ENCODE assay signal across 20 mouse cellular contexts in genomic region chr17:3092682-3093081, GRCm38 (mm10). TPM values are rescaled to one million over a fixed set of nuclear protein-coding genes. Genes with fewer than 3 reads are reported as not detected.
A peak's percentile ranks its signal among the peaks of the same experiment; 100 is the strongest.
DNase-seq lines count a peak whose midpoint lies in the region; ATAC-seq and TF ChIP-seq lines count a peak whose summit lies in the region.
"Had no signal": no experiment of that assay in that cellular context is flagged by ENCODE, and none has a peak within 500 bp of the region (broad histone marks: within the 10 kb centered on the region; RNA-seq: fewer than 3 reads in every experiment).

No protein-coding gene starts in this region.

- H3K9ac ChIP-seq in lung, postnatal 0 days (replicated peaks; ENCODE audit: low read depth), result no peak overlapping the region
- no peak overlapping the region for H3K9ac ChIP-seq in liver, embryonic 11.5 days (ENCODE audit: low read depth, low read length)
- no peak overlapping the region for H3K9ac ChIP-seq in midbrain, embryonic 11.5 days (ENCODE audit: low read length)
- H3K9ac ChIP-seq: embryonic facial prominence, embryonic 15.5 days; hindbrain, embryonic 13.5 days; limb, embryonic 15.5 days; liver, postnatal 0 days; midbrain, embryonic 13.5 days had no signal

- TF ChIP-seq CTCF in lung, postnatal 0 days (IDR thresholded peaks at IDR 0.05), result no peak

- no peaks in the 10 kb centered on the region for H3K4me1 ChIP-seq in lung, postnatal 0 days (ENCODE audit: insufficient read depth, low read depth, low read length)
- no peaks in the 10 kb centered on the region for H3K4me1 ChIP-seq in liver, embryonic 11.5 days (replicated peaks; ENCODE audit: control insufficient read depth, insufficient read depth, low read length)
- H3K4me1 ChIP-seq in midbrain, embryonic 11.5 days (ENCODE audit: control insufficient read depth, insufficient read depth, low read length), result no peaks in the 10 kb centered on the region
- H3K4me1 ChIP-seq: embryonic facial prominence, embryonic 15.5 days; forebrain, embryonic 10.5 days; hindbrain, embryonic 13.5 days; limb, embryonic 15.5 days; midbrain, embryonic 13.5 days had no signal

- no peaks in the 10 kb centered on the region for H3K36me3 ChIP-seq in lung, postnatal 0 days (ENCODE audit: insufficient read depth, low read length)
- no peaks in the 10 kb centered on the region for H3K36me3 ChIP-seq in liver, embryonic 11.5 days (ENCODE audit: control insufficient read depth, insufficient read depth, low read length)
- no peaks in the 10 kb centered on the region for H3K36me3 ChIP-seq in midbrain, embryonic 11.5 days (ENCODE audit: control insufficient read depth, insufficient read depth, low read length)
- H3K36me3 ChIP-seq: embryonic facial prominence, embryonic 15.5 days; forebrain, embryonic 10.5 days; hindbrain, embryonic 13.5 days; limb, embryonic 15.5 days; midbrain, embryonic 13.5 days had no signal

- no peak; the same call in 1 of the 2 replicates for ATAC-seq in lung, postnatal 0 days
- peak; percentile 99 for ATAC-seq in megakaryocyte, adult 5-6 weeks (ENCODE audit: poor library complexity, severe bottlenecking)
- ATAC-seq in liver, embryonic 11.5 days (replicated peaks; ENCODE audit: low FRiP score), result no peak
- no peak for ATAC-seq in midbrain, embryonic 11.5 days (ENCODE audit: low FRiP score)
- ATAC-seq: intestine, postnatal 0 days; liver, postnatal 0 days; midbrain, embryonic 13.5 days had no signal

- 44% methylated on average over 4 of the region's 4 CpGs for WGBS in lung, postnatal 0 days
- 36% methylated on average over 4 of the region's 4 CpGs for WGBS in liver, embryonic 11.5 days
- WGBS in midbrain, embryonic 11.5 days, result 58% methylated on average over 4 of the region's 4 CpGs

- peak; percentile 50 for DNase-seq in lung, postnatal 0 days (ENCODE audit: low spot score)
- DNase-seq in lung, postnatal 4 days, result no peak
- DNase-seq in T-cell, adult 2 months (ENCODE audit: low spot score), result peak; percentile 56
- no peak for DNase-seq in cerebellum, postnatal 14 days
- no peak for DNase-seq in liver, embryonic 11.5 days (ENCODE audit: low spot score)
- DNase-seq in midbrain, embryonic 11.5 days (ENCODE audit: low spot score, missing footprints), result no peak
- DNase-seq: adrenal gland, adult 8-10 months; B cell, adult 2 months; cerebellum, adult 18-20 months; heart, adult 2 months; kidney, postnatal 25 days; liver, postnatal 0 days; right cerebral cortex, adult 18-20 months had no signal

- H3K9me3 ChIP-seq in lung, postnatal 0 days (ENCODE audit: low read length), result no peaks in the 10 kb centered on the region
- no peaks in the 10 kb centered on the region for H3K9me3 ChIP-seq in liver, embryonic 11.5 days (ENCODE audit: control insufficient read depth, low read length)
- no peaks in the 10 kb centered on the region for H3K9me3 ChIP-seq in midbrain, embryonic 11.5 days (ENCODE audit: control insufficient read depth, low read length)
- H3K9me3 ChIP-seq: embryonic facial prominence, embryonic 15.5 days; forebrain, embryonic 10.5 days; hindbrain, embryonic 13.5 days; limb, embryonic 15.5 days; midbrain, embryonic 13.5 days had no signal

- H3K27ac ChIP-seq in lung, postnatal 0 days (ENCODE audit: low read length), result no peak overlapping the region
- H3K27ac ChIP-seq in liver, embryonic 11.5 days (ENCODE audit: low read depth, low read length), result no peak overlapping the region
- no peak overlapping the region for H3K27ac ChIP-seq in midbrain, embryonic 11.5 days (ENCODE audit: low read depth, low read length)
- H3K27ac ChIP-seq: embryonic facial prominence, embryonic 15.5 days; forebrain, embryonic 10.5 days; heart, adult 2 months; hindbrain, embryonic 13.5 days; limb, embryonic 15.5 days; midbrain, embryonic 13.5 days had no signal

- H3K4me3 ChIP-seq in lung, postnatal 0 days (ENCODE audit: low read depth, low read length), result no peak overlapping the region
- H3K4me3 ChIP-seq in liver, embryonic 11.5 days (ENCODE audit: low read depth, low read length), result no peak overlapping the region
- no peak overlapping the region for H3K4me3 ChIP-seq in midbrain, embryonic 11.5 days (ENCODE audit: low read depth, low read length)
- H3K4me3 ChIP-seq: embryonic facial prominence, embryonic 15.5 days; forebrain, embryonic 10.5 days; heart, adult 2 months; hindbrain, embryonic 13.5 days; limb, embryonic 15.5 days; midbrain, embryonic 13.5 days had no signal

- no peak overlapping the region for H3K4me2 ChIP-seq in lung, postnatal 0 days (replicated peaks; ENCODE audit: low read depth, low read length)
- no peak overlapping the region for H3K4me2 ChIP-seq in liver, embryonic 11.5 days
- H3K4me2 ChIP-seq in midbrain, embryonic 11.5 days, result no peak overlapping the region
- H3K4me2 ChIP-seq: embryonic facial prominence, embryonic 15.5 days; hindbrain, embryonic 13.5 days; limb, embryonic 15.5 days; midbrain, embryonic 13.5 days had no signal

- no peak for TF ChIP-seq EP300 in lung, postnatal 0 days (IDR thresholded peaks at IDR 0.05)

- H3K27me3 ChIP-seq in lung, postnatal 0 days (replicated peaks; ENCODE audit: insufficient read depth, low read length), result no peaks in the 10 kb centered on the region
- H3K27me3 ChIP-seq in liver, embryonic 11.5 days (replicated peaks; ENCODE audit: control insufficient read depth, insufficient read depth, low read length), result no peaks in the 10 kb centered on the region
- no peaks in the 10 kb centered on the region for H3K27me3 ChIP-seq in midbrain, embryonic 11.5 days (ENCODE audit: control insufficient read depth, insufficient read depth, low read length)
- H3K27me3 ChIP-seq: embryonic facial prominence, embryonic 15.5 days; hindbrain, embryonic 13.5 days; limb, embryonic 15.5 days; midbrain, embryonic 13.5 days had no signal

RNA-seq across cellular contexts. Expression of gene Scaf8, which starts 22.1 kb away (rescaled TPM):
- polyA plus RNA-seq in lung, postnatal 0 days (2015; fragmentation: Nextera tagmentation; extraction: Ambion mirVana), result 9.8 and 11.7 TPM in 2 replicates
- 34.1 and 43.8 TPM in 2 replicates for total RNA-seq in megakaryocyte, adult 5-6 weeks (2015)
- 29.1 and 35.5 TPM in 2 replicates for total RNA-seq in megakaryocyte, adult 5-6 weeks (2017)
- polyA plus RNA-seq in liver, embryonic 11.5 days (2014; fragmentation: Nextera tagmentation; extraction: Ambion mirVana), result 24.4 and 24.5 TPM in 2 replicates
- 25.8 and 26.2 TPM in 2 replicates for polyA plus RNA-seq in midbrain, embryonic 11.5 days (2014; fragmentation: Nextera tagmentation; extraction: Ambion mirVana)

Comparison
In these comparisons a context has a peak if more than half of its experiments do, and no peak if none do; other contexts are left out.
1. DNase-seq: peak in lung, postnatal 0 days (single experiment) and T-cell, adult 2 months (single experiment); none in lung, postnatal 4 days (0 of 2), cerebellum, postnatal 14 days (0 of 2), liver, embryonic 11.5 days (single experiment) and midbrain, embryonic 11.5 days (single experiment).